Mouse (Mus musculus) MEL (cell line): ENCODE results near the gene Gtf3c4.

Source experiments
- CTCF ChIP-seq, 3 experiments: IDR thresholded peaks in 2 of 3; conservative IDR thresholded peaks in 1 of 3; 2 replicates each; pipeline ENCODE4 v1.5.1; 2011 to 2012; ENCODE audit warnings: low read length in 3 of 3, low read depth in 2 of 3, mild to moderate bottlenecking in 2 of 3, improper control_type of control experiment in 1 of 3, inconsistent platforms in 1 of 3, mixed read lengths in 1 of 3, moderate library complexity in 1 of 3; ENCODE audit not compliant: control insufficient read depth in 1 of 3, insufficient read depth in 1 of 3, poor library complexity in 1 of 3, severe bottlenecking in 1 of 3
- MYB ChIP-seq: IDR thresholded peaks from 2 replicates; pipeline ENCODE4 v1.6.1; 2011; ENCODE audit warnings: mild to moderate bottlenecking, low read depth, low read length, improper control_type of control experiment
- POLR2A ChIP-seq, 2 experiments: IDR thresholded peaks; 2 replicates each; pipeline ENCODE4 v1.6.1; 2011 to 2012; ENCODE audit warnings: low read length in 2 of 2, mild to moderate bottlenecking in 2 of 2, control low read depth in 1 of 2, improper control_type of control experiment in 1 of 2, low read depth in 1 of 2, moderate library complexity in 1 of 2; ENCODE audit not compliant: control insufficient read depth in 1 of 2, insufficient read depth in 1 of 2, poor library complexity in 1 of 2
- POLR2AphosphoS2 ChIP-seq: IDR thresholded peaks from 2 replicates; pipeline ENCODE4 v1.6.1; 2011; ENCODE audit warnings: low read length, improper control_type of control experiment
- USF2 ChIP-seq, 2 experiments: IDR thresholded peaks; 2 replicates each; pipeline ENCODE4 v1.6.1; 2011 to 2012; ENCODE audit warnings: improper control_type of control experiment in 2 of 2, low read length in 2 of 2, borderline replicate concordance in 1 of 2, inconsistent platforms in 1 of 2, low read depth in 1 of 2, mild to moderate bottlenecking in 1 of 2; ENCODE audit not compliant: insufficient read depth in 1 of 2

DNA sequence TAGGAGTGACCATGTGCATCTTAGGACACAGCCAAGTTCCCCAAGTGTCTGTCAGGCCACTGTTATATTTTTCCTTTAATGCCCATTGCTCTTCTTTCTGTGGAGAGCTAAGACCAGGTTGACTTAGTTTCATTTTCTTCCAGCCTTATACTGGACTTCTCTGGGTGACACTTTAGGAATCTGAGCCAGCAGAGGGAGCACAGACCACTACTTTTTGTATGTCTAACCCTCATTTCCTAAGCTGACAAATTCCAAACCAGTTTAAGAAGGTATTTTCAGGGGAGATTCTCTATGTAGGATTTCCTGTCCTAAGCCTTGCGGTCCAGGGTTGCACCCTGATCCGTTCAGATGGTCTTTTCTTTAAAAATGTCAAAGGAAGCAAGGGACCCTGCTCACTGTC lies 15.6 kb upstream of the Gtf3c4 start:
- no peak for TF ChIP-seq USF2 (IDR thresholded peaks at IDR 0.05; ENCODE audit: borderline replicate concordance in 1 of 2, insufficient read depth in 1 of 2, low read depth in 1 of 2, low read length in 2 of 2)
- no peak for TF ChIP-seq MYB
- no peak for TF ChIP-seq POLR2A (IDR thresholded peaks at IDR 0.05; ENCODE audit: control insufficient read depth in 1 of 2, insufficient read depth in 1 of 2, low read depth in 1 of 2, low read length in 2 of 2, poor library complexity in 1 of 2)
- TF ChIP-seq CTCF (IDR thresholded peaks at IDR 0.05 in 2 of 3, conservative IDR thresholded peaks at IDR 0.05 in 1 of 3; ENCODE audit: control insufficient read depth in 1 of 3, insufficient read depth in 1 of 3, low read depth in 2 of 3, low read length in 3 of 3, poor library complexity in 1 of 3, severe bottlenecking in 1 of 3), result no peak; a peak in 1 of 6 replicates
- TF ChIP-seq POLR2AphosphoS2, result no peak
